In genomic region chr5:77146459-77147170, GRCm38 (mm10) we compare ENCODE assay signal across 18 mouse cellular contexts. TPM values are rescaled to one million over a fixed set of nuclear protein-coding genes. Genes with fewer than 3 reads are reported as not detected.
DNase-seq lines count a peak whose midpoint lies in the region; ATAC-seq and TF ChIP-seq lines count a peak whose summit lies in the region.
"Had no signal": no experiment of that assay in that cellular context is flagged by ENCODE, and none has a peak within 500 bp of the region (broad histone marks: within the 10 kb centered on the region; RNA-seq: fewer than 3 reads in every experiment).

No protein-coding gene starts in this region.

- no peak for DNase-seq in frontal cortex, postnatal 14 days (ENCODE audit: low spot score in 2 of 2)
- DNase-seq in layer of hippocampus, adult 11-12 months (ENCODE audit: low spot score): peak; percentile 10
- no peak for DNase-seq in layer of hippocampus, adult 9-10 months (ENCODE audit: low spot score)
- no peak for DNase-seq in ES-E14 (ENCODE audit: low read depth, low spot score)
- no peak for DNase-seq in liver, embryonic 13.5 days
- DNase-seq in spleen, postnatal 10 days (ENCODE audit: low spot score in 2 of 2): no peak
- no peak for DNase-seq in B cell, adult 2 months
- DNase-seq: cerebellum, postnatal 14 days; kidney, postnatal 10 days; left cerebral cortex, postnatal 4 days; lung, postnatal 36 days had no signal

- H3K27ac ChIP-seq in ES-E14 (ENCODE audit: insufficient read depth, low read depth, low read length, poor library complexity, severe bottlenecking): no peak overlapping the region
- H3K27ac ChIP-seq in liver, embryonic 13.5 days: no peak overlapping the region
- H3K27ac ChIP-seq: embryonic facial prominence, embryonic 10.5 days; forebrain, embryonic 13.5 days; liver, embryonic 14.5 days; midbrain, embryonic 13.5 days had no signal

- H3K9ac ChIP-seq in ES-E14 (ENCODE audit: insufficient read depth, low read depth, low read length, poor library complexity, severe bottlenecking): no peak overlapping the region
- H3K9ac ChIP-seq in liver, embryonic 13.5 days: no peak overlapping the region
- H3K9ac ChIP-seq: forebrain, embryonic 13.5 days; heart, embryonic 12.5 days; liver, embryonic 14.5 days; midbrain, embryonic 13.5 days had no signal

- peaks cover 0 to 6% of the 10 kb centered on the region in 2 experiments; a peak in 1 of 4 replicates for H3K4me1 ChIP-seq in ES-E14 (ENCODE audit: control insufficient read depth in 2 of 2, insufficient read depth in 2 of 2, low read length in 2 of 2, poor library complexity in 1 of 2)
- peaks cover 20% of the 10 kb centered on the region for H3K4me1 ChIP-seq in liver, embryonic 13.5 days (replicated peaks)
- H3K4me1 ChIP-seq: embryonic facial prominence, embryonic 10.5 days; forebrain, embryonic 13.5 days; midbrain, embryonic 13.5 days had no signal

- H3K4me3 ChIP-seq in ES-E14 (ENCODE audit: insufficient read depth in 1 of 2, low read depth in 1 of 2, low read length in 2 of 2, poor library complexity in 1 of 2, severe bottlenecking in 1 of 2): no peak overlapping the region
- no peak overlapping the region for H3K4me3 ChIP-seq in liver, embryonic 13.5 days (replicated peaks)
- H3K4me3 ChIP-seq: embryonic facial prominence, embryonic 10.5 days; forebrain, embryonic 13.5 days; heart, embryonic 12.5 days; midbrain, embryonic 13.5 days had no signal

- no peaks in the 10 kb centered on the region for H3K9me3 ChIP-seq in ES-E14 (ENCODE audit: control insufficient read depth, insufficient read depth, low read depth, low read length)
- H3K9me3 ChIP-seq in liver, embryonic 13.5 days (replicated peaks): no peaks in the 10 kb centered on the region
- H3K9me3 ChIP-seq: embryonic facial prominence, embryonic 10.5 days; forebrain, embryonic 13.5 days; heart, embryonic 12.5 days; midbrain, embryonic 13.5 days had no signal

- H3K36me3 ChIP-seq in ES-E14 (ENCODE audit: control insufficient read depth, insufficient read depth, low read length, poor library complexity, severe bottlenecking): no peaks in the 10 kb centered on the region
- H3K36me3 ChIP-seq in liver, embryonic 13.5 days: no peaks in the 10 kb centered on the region
- H3K36me3 ChIP-seq: embryonic facial prominence, embryonic 10.5 days; heart, embryonic 12.5 days; midbrain, embryonic 13.5 days had no signal

- WGBS in liver, embryonic 13.5 days (ENCODE audit: insufficient replicate concordance): 33% methylated on average over 4 of the region's 4 CpGs

- in situ Hi-C loops in ES-E14 (cut with MboI; ENCODE audit: low sequenced_read_pairs in 2 of 2, unreplicated experiment in 2 of 2): no loop called here

- peak; percentile 21; the same call in 1 of the 2 replicates for ATAC-seq in frontal cortex, adult (ENCODE audit: low TSS enrichment)
- ATAC-seq in liver, embryonic 13.5 days (ENCODE audit: low read depth): 0 out of 2 replicates have a peak, but pooled peaks have one; percentile 45
- ATAC-seq: forebrain, embryonic 13.5 days; inflammation-experienced regulatory T-cells, adult 6 months; midbrain, embryonic 13.5 days had no signal

- no peaks in the 10 kb centered on the region for H3K27me3 ChIP-seq in liver, embryonic 13.5 days
- H3K27me3 ChIP-seq: forebrain, embryonic 13.5 days; heart, embryonic 12.5 days; midbrain, embryonic 13.5 days had no signal

- no peak overlapping the region for H3K4me2 ChIP-seq in liver, embryonic 13.5 days
- H3K4me2 ChIP-seq: forebrain, embryonic 13.5 days; heart, embryonic 12.5 days; midbrain, embryonic 13.5 days had no signal

TF ChIP-seq in ES-E14, 5 proteins besides CTCF, POLR2A, EP300 and RAD21:
- no peak for TF ChIP-seq ZC3H11A (IDR thresholded peaks at IDR 0.05; ENCODE audit: borderline replicate concordance, low read depth, low read length)
- TF ChIP-seq CHD2 (IDR thresholded peaks at IDR 0.05; ENCODE audit: low read depth, low read length): no peak
- peak; percentile 15; the same call in 1 of the 2 replicates for TF ChIP-seq MAFK (IDR thresholded peaks at IDR 0.05; ENCODE audit: insufficient read depth, low read depth, low read length)

RNA-seq across cellular contexts. Expression of gene Hopx, which starts 31.7 kb away (rescaled TPM):
- total RNA-seq in ES-E14 (2012; rRNA removed): 3.9 and 4.9 TPM in 2 replicates
- 0.14 TPM in 1 of 2 replicates, not detected in the other for polyA plus RNA-seq in liver, embryonic 13.5 days (2015; fragmentation: Nextera tagmentation; extraction: Ambion mirVana)
